Mouse (Mus musculus) brain, embryonic 18.5 days (tissue): ENCODE measurements around the gene Cep57l1.
A peak's percentile ranks its signal among the peaks of the same experiment; 100 is the strongest.

Source experiments
- DNase-seq: peaks from one replicate; pipeline ENCODE4 v3.0.0-alpha.2; 2012; ENCODE audit warnings: low read depth, low spot score

Gene Cep57l1

GRCm38 (mm10) chr10:41740221-41740620 lies 69.5 kb downstream of the Cep57l1 start:
- no peak for DNase-seq

GRCm38 (mm10) chr10:41737245-41737644 lies 72.4 kb downstream of the Cep57l1 start:
- DNase-seq: no peak

GRCm38 (mm10) chr10:41735398-41735797 lies 74.3 kb downstream of the Cep57l1 start:
- DNase-seq: no peak

GRCm38 (mm10) chr10:41733214-41733613 lies 76.5 kb downstream of the Cep57l1 start:
- no peak for DNase-seq

- DNase-seq: no peak
These were observed 77.7 kb downstream of the Cep57l1 start for GRCm38 (mm10) chr10:41731932-41732331.

- no peak for DNase-seq
These were observed 78.9 kb downstream of the Cep57l1 start for GRCm38 (mm10) chr10:41730746-41731145.

GRCm38 (mm10) chr10:41726215-41726614 lies 83.5 kb downstream of the Cep57l1 start:
- no peak for DNase-seq

GRCm38 (mm10) chr10:41719587-41719986 lies 90.1 kb downstream of the Cep57l1 start:
- no peak for DNase-seq

- DNase-seq: no peak
These were observed 93.4 kb downstream of the Cep57l1 start, which contains the start of gene Ccdc162 for GRCm38 (mm10) chr10:41716029-41716897. Ccdc162 (minus strand) TSS chr10:41716634.

GRCm38 (mm10) chr10:41715557-41715956 lies 94.1 kb downstream of the Cep57l1 start:
- DNase-seq: no peak

GRCm38 (mm10) chr10:41711467-41711866 lies 98.2 kb downstream of the Cep57l1 start:
- DNase-seq: no peak

GRCm38 (mm10) chr10:41710773-41711172 lies 98.9 kb downstream of the Cep57l1 start:
- no peak for DNase-seq

GRCm38 (mm10) chr10:41709341-41709740 lies 100.3 kb downstream of the Cep57l1 start:
- no peak for DNase-seq

- DNase-seq: no peak
These were observed 110.0 kb downstream of the Cep57l1 start for GRCm38 (mm10) chr10:41699669-41700068.

GRCm38 (mm10) chr10:41697040-41697439 lies 112.6 kb downstream of the Cep57l1 start:
- no peak for DNase-seq

GRCm38 (mm10) chr10:41690978-41691377 lies 118.7 kb downstream of the Cep57l1 start:
- DNase-seq: no peak

- DNase-seq: no peak
These were observed 119.5 kb downstream of the Cep57l1 start for GRCm38 (mm10) chr10:41689941-41690887.

- no peak for DNase-seq
These were observed 125.1 kb downstream of the Cep57l1 start for GRCm38 (mm10) chr10:41684548-41684996.

- peak; percentile 60 for DNase-seq
These were observed 126.9 kb downstream of the Cep57l1 start for GRCm38 (mm10) chr10:41682546-41683393.

- peak; percentile 37 for DNase-seq
These were observed 130.8 kb downstream of the Cep57l1 start for GRCm38 (mm10) chr10:41678746-41679360.

GRCm38 (mm10) chr10:41677396-41677795 lies 132.3 kb downstream of the Cep57l1 start:
- no peak for DNase-seq
